Mouse (Mus musculus): Measurements from ENCODE around the gene Ctxn1.

Ctxn1 gene

DNA sequence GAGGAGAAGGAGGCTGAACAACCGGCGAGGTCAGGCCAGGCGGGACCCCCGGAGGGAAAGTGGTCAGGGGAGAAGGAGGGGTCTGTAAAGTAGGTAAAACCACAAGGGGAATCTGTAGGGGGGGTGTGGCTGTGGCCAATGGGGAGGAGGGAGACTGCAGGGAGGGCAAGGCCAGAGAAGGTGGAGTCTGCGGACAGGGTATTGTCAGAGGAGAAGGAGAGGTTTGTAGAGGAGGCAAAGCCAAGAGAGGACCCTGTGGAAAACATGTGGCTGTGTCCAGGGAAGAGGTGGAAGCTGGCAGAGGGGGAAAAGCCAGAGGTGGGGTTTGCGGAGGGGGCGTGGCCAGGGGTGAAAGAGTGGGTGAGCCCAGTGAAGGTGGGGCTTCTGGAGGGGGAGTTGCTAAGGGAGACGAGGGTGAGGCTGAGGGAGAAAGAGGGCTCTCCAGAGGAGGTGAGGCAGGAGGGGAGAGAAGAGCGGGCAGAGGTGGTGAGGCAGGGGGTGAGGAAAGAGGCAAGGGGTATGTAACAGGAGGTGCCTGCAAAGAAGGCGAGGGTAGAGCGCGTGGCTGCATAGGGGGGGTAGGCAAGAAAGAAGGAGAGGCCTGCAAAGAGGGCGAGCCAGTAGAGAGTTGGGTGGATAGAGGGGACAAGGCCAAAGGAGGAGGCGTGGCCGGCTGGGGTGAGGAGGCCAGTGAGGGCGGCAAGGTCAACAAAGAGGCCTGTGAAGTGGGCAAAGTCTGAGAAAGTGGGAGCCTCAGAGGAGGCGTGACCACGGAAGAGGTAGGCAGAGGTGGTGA lies 45.7 kb downstream of the Ctxn1 start:
- no peak for DNase-seq

DNA sequence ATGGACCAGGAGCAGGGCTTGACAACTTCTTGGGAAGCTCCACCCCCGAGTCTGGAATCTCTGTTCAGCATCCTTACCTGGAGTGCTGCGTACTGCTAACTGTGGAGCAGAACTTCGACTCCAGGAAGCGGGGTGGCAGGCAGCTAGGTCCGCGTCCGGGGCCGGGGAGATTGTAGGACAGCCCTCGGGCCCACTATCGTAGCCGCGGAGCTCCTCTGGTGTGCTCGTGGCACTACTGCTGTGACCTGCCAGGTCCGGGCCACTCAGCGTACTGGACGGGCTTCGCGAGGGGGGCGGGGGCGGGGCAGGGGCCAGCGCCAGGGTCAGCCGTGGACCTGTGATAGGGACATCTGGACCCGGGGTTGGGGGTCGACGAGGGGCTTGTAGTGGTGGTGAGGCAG lies 46.3 kb downstream of the Ctxn1 start:
- DNase-seq = no peak

DNA sequence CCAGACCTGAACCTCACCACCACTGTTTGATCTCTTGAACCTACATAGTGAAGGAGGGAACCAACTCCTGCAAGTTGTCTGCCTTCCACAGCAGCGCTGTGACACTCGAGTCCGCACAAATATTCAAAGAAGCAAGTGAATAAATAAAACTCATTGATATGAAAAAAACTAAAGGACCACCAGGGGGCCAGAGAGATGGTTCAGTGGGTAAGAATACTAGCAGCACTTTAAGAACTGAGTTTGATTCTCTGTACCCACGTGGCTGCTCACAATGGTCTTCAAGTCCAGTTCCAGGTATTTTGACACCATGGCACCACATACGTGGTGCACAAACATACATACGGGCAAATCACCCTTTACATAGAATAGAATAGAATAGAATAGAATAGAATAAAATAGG lies 48.0 kb downstream of the Ctxn1 start:
- DNase-seq = no peak

All from right cerebral cortex, postnatal 14 days (tissue).